Mouse (Mus musculus) urinary bladder, postnatal 36 days (tissue): ENCODE measurements around the gene Naa10.
A peak's percentile ranks its signal among the peaks of the same experiment; 100 is the strongest.

Source experiments
- DNase-seq, 2 experiments: peaks; one replicate each; pipeline ENCODE4 v3.0.0; 2022; ENCODE audit warnings: low spot score in 2 of 2, mixed read lengths in 1 of 2

Gene Naa10

GRCm38 (mm10) chrX:73921823-73922549, at the start of gene Naa10, which contains the start of gene Arhgap4:
TSS of gene Naa10 (minus strand) at chrX:73921944.
TSS of gene Arhgap4 (minus strand) at chrX:73921870.
- peak; percentile 76 to 87 for DNase-seq

GRCm38 (mm10) chrX:73970781-73971180, 49.0 kb upstream of the Naa10 start:
- DNase-seq, result no peak

DNA sequence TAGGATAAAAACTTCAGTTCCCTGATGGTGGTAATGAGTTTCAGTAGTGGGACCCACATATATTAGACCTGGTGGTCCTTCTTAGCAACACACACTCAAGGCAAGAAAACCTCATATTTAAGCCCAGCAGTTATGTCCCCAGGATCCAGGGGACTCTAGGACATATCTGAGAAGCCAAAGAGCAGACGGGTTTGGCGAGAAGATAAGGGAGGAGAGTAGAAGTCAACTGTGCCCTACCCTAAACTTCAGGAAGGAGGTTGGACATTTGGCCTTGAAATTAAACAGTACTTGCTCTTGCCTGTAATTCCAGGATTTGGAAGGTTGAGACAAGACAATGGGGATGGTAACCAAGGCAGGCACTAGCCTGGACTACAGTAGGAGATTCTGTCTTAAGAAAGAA, 48.0 kb upstream of the Naa10 start:
- no peak for DNase-seq

DNA sequence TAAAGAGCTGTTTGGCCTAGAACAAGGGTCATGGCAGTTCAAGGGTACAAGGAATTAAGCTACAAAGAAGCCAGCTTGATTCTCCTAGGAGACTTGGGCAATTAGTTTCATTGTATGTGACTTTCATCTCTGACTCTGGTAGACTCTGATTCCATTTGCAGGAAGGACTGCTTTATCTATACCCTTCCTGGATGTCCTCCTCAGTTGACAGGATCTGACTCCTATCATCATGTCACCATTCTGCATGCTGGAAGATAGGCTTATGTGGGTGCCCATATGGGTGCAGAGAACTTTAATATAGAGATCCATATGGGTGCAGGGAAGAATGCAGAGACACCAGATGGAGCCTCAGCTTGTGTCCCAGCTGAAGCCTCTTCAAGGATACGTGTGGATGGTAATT, 47.4 kb upstream of the Naa10 start:
- DNase-seq, result no peak

DNA sequence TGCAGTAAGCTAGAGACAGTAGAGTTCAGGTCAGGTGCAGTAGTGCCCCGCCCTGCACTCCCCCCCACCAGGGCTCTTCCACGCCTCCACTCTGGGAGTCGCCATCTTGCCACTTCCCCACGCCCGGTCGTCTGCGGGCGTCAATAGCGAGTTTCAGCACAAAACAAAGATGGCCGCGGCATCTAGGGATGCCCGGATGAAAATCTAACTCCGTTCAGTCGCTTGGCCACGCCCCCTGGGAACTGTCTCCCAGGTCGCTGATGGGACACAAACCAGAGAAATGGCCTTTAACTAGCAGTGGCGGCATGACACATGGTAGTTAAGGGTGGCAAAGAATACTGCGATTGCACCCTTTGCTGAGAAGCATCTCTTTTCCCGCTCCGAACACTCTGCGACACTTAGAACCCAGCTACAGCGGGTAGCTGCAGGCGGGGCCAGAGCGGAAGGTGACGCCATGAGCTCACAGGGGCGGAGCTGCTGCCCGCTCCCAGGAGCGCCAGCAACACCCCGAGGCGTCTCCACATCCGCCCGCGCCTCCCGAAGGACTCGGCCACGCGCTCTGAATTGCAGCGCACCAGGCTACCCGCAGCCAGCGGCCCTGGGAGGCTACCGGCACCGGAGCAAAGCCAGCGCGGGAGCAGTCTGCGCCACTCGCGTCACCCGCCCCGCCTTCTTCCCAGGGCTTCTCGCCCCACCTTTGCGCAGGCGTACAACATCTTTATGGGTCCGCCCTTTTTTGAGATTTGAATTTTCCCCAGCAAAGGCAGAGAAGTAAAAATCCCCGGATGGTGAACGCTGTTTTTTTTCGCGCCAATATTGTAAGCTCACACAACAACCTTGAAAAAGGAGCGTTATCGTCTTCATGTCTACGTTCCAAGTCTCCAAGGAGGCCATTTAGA, 45.7 kb upstream of the Naa10 start:
- peak; percentile 76 to 85 for DNase-seq

DNA sequence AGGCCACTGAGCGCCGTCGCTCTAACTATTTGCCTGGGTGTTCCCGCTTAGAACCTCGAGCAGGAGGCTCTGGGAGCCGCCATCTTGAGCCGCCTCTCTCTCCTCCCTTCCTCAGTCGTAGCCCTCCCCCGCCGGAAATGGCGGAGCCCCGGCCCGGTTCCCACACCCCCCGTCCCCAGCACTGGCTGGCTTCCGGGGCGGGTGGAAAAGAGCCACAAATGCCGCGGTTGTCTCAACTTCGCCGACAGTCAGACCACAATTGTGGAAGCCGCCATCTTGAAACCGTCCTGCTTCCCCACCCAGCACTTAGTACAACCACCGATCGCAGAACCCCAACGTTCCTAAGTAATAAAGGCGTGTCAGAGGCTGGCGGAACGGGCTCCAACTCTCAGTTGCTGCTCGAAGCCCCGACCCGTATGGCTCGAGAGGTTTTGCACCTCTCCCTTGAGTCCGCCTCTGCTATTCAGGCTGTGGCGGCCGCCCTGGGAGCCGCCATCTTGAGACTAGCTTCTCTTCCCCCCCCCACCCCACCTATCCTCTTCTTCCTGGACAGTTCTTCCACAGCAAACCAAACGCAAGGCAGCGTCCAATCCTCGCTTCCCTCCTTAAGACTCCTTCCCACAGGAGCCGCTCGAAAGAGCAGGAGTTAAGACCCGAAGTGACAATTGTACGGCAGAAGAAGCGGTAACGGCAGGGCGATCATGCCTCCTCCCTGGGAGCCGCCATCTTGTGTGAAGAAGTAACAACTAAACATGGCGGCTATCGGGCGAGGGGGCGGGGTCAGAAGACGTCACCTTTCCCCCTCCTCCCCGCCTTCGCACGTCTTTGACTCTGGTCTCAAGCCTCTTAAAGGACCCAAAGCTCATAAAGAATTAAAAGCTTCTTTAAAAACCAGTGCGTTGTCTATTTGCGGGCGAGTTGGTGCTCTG, 44.8 kb upstream of the Naa10 start, which contains the start of gene Hcfc1:
Gene Hcfc1, minus strand, starts transcription at position 110 of the 929 bp plus-strand sequence.
- peak; percentile 77 to 90 for DNase-seq

DNA sequence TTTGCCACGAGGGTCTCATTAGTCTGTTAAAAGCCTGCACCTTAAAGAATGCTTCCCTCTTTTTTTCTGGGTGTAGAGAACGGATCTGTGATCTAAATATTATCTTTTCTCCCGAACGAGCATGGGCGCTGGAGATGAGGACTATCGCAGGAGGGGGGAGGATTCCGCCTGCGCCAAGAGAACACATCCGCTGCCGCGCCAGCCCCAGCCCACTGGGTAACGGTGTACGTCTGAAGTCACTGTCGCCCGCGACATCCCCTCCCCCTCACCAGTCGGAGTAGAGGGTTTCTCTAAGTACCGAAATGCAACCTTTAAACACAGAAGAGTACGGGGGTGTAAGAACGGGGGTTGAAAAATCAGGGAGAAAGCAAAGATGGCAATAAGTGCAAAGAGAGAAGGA, 43.6 kb upstream of the Naa10 start:
- DNase-seq, result peak; percentile 18 to 48

DNA sequence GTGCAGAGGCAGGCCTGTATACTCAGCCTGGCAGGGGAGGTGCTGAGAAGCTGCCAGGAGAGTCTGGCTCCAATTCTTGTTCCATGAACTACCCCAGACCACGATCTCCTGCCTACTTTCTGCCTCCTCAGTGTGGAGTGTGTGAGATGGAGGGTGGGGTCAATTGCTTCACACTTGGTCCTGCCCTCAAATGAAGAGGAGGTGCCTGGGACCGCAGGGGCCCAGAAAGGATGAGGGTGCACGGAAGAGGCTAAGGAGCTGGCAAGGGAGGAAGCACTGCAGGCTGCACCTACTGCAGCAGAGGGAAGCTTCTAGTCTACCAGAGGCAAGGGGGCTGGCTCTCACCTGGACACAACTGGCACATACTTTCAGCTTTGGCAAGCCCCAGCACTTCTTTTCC, 42.6 kb upstream of the Naa10 start:
- peak in 1 of 2 experiments; percentile 31 for DNase-seq

DNA sequence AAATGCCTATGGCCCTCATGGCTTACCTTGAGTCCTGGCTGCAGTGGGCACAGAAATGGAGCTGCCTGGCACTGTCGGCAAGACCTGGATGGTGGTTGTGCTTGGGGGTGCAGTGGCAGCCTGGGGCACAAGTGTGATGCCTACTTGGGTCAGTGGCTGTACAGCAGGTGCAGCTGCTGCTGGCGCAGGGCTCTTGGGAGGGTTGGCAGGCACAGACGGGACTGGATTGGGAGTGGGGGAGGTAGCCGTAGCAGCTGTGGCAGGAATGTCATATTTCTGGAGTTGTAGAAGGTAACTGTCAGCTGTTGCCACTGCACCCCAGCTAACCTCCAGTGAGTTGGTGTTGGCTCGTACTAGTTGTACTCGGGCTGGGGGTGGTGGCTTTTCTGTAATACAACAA, 33.2 kb upstream of the Naa10 start:
- no peak for DNase-seq

DNA sequence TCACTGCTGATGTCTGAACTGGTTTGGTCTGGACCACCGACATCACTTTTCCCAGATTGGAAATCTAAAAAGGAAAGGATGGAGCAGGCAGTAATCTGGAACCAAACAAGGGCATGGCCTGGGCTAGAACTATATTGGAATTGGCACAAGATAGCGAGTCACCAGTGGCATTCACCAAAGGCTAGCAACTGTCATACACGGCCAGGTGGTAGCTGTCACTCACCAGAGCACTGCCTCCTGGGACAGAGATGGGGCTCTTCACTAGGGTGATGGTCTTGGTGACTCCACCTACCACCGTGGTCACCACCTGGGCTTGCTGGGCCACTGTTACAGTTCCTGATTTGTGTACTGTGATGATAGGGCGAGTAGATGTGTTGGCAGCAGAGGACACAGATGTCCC, 30.9 kb upstream of the Naa10 start:
- no peak for DNase-seq

DNA sequence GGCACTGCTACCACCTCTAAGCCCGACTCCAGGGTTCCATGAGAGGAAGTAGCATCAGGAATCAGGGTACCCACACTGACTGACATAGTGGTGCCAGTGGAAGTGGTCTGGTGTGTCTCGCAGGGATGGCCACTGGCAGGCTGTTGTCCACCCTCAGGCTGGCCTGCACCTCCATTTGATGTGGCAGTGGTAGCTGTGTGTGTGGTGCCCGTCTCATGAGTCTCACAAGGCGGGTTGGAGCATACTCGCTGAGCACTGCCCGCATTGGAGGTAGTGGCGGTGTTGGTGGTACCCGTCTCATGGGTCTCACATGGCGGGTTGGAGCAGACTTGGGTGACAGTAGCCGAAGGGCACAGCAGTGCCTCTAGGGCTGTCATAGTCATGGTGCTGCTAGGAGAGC, 27.6 kb upstream of the Naa10 start:
- DNase-seq, result no peak

- peak; percentile 20 to 46 for DNase-seq
These were observed 26.9 kb upstream of the Naa10 start for GRCm38 (mm10) chrX:73948647-73949046.

- DNase-seq, result no peak
These were observed 25.2 kb upstream of the Naa10 start for GRCm38 (mm10) chrX:73946896-73947295.

DNA sequence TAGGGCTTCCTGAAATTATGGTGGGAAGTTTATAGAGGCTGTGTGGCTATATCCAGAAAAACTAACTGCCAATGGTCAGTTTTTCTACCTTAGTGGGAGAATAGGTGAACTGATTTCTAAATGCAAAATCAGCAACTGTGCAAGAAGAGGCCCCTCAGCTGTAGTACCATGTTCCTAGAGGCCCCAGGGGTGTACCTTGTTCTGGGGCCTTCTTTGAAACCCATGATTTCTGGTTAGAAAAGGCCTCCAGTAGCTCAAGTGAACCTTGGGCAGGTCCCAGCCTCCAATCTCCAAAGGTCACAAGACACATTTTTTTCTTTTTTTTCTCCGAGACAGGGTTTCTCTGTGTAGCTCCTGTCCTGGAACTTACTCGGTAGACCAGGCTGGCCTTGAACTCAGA, 20.6 kb upstream of the Naa10 start:
- DNase-seq, result no peak

DNA sequence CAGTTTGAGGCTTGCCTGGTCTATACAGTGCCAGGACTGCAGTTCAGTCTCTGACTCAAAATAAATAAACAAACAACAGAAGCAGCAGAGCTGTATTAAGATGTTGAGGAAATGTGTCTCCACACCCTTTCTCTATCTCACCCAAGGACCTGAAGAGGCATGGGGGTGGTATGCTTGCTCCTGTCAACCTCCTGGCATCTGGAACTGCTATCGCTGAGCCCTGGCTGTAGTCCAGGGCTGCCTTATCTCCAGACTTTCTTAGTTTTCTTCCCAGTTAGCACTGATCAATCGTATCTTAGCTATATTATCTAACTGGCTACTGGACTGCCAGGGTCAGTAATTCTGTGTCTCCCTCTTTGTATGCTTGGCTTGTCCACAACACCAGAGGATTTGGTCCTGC, 20.1 kb upstream of the Naa10 start:
- DNase-seq, result no peak

DNA sequence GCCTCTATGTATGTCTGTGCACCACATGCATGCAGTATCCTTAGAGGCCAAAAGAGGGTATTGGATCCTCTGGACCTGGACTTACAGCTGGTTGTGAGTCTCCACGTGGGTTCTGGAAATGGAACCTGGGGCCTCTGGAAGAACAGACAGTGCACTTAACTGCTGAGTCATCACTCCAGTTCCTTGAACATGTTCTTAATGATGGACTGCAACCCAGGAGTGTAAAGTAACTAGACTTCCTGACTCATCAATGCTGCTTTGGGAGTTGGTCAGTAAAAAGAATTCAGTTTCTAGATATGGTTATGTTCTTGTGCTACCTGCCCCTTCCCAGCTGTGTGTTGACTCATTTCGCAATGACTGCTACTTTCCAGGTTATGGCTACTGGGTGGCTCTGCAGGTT, 10.1 kb upstream of the Naa10 start:
- no peak for DNase-seq

GRCm38 (mm10) chrX:73930402-73931062, 8.8 kb upstream of the Naa10 start, which contains the start of gene Renbp:
TSS of gene Renbp (minus strand) at chrX:73930850.
- DNase-seq, result peak; percentile 35 to 55

DNA sequence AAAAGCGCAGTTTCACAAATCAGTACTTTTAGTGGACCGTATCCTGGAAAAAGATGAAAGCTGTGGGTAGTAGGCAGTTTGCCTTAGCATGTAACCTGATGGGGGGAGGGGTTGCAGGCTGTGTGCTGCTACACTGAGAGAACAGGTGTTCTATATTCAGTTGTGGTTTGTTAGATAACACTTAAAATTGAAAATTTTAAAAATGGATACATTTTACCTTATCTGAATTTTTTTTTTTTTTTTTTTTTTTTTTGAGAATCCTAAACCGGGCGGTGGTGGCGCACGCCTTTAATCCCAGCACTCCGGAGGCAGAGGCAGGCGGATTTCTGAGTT, 772 bp upstream of the Naa10 start:
- no peak for DNase-seq

GRCm38 (mm10) chrX:73921285-73921822, 390 bp downstream of the Naa10 start:
- no peak for DNase-seq

GRCm38 (mm10) chrX:73918631-73919030, 3.1 kb downstream of the Naa10 start:
- DNase-seq, result no peak

- DNase-seq, result no peak
These were observed 4.8 kb downstream of the Naa10 start for GRCm38 (mm10) chrX:73916945-73917344.
